Mouse (Mus musculus) E14TG2a.4 (cell line): ENCODE results near the gene Pank2.

Experiments
- CTCF ChIP-seq: conservative IDR thresholded peaks from 2 replicates; pipeline ENCODE4 v1.5.1; 2014; ENCODE audit warnings: low read length
- POU5F1 ChIP-seq: IDR thresholded peaks from 2 replicates; pipeline ENCODE4 v1.6.1; 2014; ENCODE audit warnings: low read length, borderline replicate concordance

DNA sequence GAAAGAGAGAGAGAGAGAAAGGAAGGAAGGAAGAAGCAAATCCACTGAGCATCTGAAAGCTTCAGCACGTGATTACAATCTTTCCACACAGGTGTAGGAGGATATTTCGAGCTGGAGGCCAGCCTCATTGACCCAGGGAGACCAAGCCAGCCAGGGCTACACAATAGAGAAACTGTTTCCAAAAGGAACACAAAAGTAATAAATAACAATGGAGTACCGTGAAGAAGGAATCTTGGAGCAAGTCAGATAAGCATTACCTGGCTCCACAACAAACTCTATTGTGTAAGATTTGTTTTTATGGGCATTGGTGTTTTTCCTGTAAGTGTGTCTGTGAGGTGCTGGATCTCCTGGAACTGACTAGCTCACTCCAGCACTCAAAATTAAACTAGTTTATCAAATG lies 83.3 kb downstream of the Pank2 start:
- no peak for TF ChIP-seq CTCF
- no peak for TF ChIP-seq POU5F1
